Mouse (Mus musculus) left cerebral cortex, postnatal 25 days (tissue): ENCODE measurements around the gene Hist2h3c2. TPM values are rescaled to one million over a fixed set of nuclear protein-coding genes. Genes with fewer than 3 reads are reported as not detected.
"Not testable (repeated sequence)": the region's sequence is repeated elsewhere in the genome, so short reads cannot be mapped to it uniquely, and the experiment has no call there.

Experiments used
- DNase-seq, 2 experiments: peaks; one replicate each; pipeline ENCODE4 v3.0.0; 2022; ENCODE audit warnings: low spot score in 2 of 2, mixed read lengths in 1 of 2
- intact Hi-C: fragments of 180-260 bp; cut with DNase I; formaldehyde crosslinking; loops from one replicate; pipeline ENCODE4 v1.15.1; 2025
- microRNA-seq, 2 experiments: library from miRNA; unstranded; fragments of <30 nt; microRNA quantifications; one replicate each; pipeline ENCODE4 v1.2.0; 2022
- total RNA-seq, 2 experiments: library from RNA; stranded (reverse); gene quantifications; 2 replicates each; pipeline ENCODE4 v1.2.3; 2021

Gene Hist2h3c2
- total RNA-seq, 2 experiments from 2014 or later, result 5.6 to 7.5 TPM

DNA sequence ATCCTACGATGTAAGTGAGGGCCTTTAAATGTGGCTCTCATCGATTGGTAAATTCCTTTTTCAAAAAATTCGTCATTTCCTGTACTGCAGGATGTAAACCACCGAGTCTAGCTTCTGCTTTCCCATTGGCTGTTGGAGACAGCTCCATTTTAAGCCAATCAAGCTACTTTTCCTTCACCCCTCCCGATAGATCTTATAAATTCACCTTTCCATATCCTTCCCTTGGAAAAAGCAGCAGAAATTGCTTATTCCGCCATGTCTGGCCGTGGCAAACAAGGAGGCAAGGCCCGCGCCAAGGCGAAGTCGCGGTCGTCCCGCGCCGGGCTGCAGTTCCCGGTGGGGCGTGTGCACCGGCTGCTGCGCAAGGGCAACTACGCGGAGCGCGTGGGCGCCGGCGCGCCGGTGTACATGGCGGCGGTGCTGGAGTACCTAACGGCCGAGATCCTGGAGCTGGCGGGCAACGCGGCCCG lies 19.2 kb downstream of the Hist2h3c2 start, which contains the start of the genes Bola1 and Hist2h2ab:
Gene Bola1 (minus strand): TSS at position 49 of the 470 bp plus-strand sequence.
Gene Hist2h2ab (plus strand): TSS at position 205 of the 470 bp plus-strand sequence.
- intact Hi-C loops, result loop anchor here (2.0 to 5.0 kb wide), 2 partner anchors 43 to 147 kb away; partner anchors contain the start of gene Hist2h4
- peak; percentile 82 to 95 for DNase-seq

DNA sequence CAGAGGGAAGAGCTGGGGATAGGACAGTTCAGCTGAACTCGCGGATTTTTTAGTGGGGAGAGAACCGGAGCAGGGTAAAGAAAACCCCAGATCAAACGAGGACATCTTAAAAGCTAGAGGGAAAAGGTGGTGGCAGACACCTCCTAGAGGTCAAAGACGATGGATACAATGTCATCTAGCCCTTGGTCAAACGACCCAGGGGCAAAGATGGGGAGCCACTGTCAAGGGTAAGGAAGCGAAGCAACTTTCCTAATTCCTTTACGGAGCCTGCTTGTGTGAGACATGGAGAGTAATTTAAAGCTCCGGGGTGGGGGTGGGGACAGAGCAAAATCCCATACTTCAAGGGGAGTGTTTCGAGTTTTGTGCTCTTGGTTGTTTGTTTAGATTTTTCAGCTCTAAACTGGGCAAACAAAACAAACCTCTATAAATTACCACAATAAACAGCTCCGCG lies 19.7 kb downstream of the Hist2h3c2 start:
- peak in 1 of 2 experiments; percentile 48 for DNase-seq
- intact Hi-C loops, result loop anchor here (5.0 kb wide), 1 partner anchor 147 kb away; no protein-coding TSS in a partner anchor

DNA sequence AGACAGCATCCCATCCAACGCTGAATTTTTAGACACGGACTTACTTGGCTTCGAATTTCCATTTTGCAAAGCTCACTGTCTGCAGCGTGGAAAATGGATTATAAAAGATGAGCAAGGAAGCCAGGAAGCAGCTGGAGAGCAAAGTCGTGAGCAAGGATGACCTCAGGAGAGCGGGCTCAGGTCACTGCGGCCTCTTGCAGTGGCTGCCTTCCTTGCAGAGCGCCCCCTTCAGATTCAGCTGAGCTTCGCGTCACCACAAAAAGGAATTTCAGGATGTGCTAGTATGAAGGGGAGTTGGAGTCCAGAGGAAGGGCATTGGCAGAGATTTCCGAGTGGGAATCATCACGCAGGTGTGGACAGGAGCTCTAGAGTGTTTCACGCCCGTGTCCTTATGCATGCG lies 29.7 kb downstream of the Hist2h3c2 start:
- DNase-seq, result no peak
- intact Hi-C loops, result no loop called here

DNA sequence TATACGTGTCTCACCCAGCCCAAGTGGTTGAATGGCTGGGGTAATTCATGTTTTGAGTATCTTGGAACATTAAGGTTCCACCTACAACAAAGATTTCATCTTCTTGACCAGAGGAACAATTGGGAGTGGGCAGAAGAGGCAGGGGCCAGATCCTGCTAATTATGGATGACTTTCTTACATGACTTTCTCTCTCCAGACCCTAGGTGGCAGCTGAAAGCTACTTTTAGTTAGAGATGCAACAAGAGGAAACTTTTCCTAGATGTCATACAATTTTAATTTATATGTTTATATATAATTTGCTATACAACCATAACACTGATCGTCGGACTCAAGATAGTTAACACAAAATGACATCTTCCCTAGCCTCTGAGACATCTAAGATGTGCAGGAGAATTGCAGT lies 31.1 kb downstream of the Hist2h3c2 start:
- intact Hi-C loops, result no loop called here
- no peak for DNase-seq

DNA sequence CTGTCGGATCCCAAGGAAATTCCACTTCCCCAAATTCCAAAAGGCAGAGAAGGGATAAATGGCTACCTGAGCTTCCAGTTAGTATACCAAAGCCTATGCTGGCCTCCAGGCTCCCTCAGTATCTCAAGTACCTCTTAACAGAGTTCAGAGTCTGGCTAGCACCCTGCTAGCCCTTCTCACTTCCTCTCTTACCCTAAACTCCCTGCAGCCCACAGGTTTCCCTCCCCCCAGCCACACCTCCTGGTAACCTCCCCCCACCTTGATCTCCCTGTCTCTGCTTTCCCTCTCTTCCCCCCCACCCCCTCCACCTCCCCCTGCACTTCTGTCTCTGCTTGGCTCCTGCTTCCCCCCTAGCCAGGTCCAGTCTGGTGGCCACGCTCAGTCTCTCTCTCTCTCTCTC lies 39.2 kb downstream of the Hist2h3c2 start:
- intact Hi-C loops, result no loop called here
- no peak for DNase-seq

DNA sequence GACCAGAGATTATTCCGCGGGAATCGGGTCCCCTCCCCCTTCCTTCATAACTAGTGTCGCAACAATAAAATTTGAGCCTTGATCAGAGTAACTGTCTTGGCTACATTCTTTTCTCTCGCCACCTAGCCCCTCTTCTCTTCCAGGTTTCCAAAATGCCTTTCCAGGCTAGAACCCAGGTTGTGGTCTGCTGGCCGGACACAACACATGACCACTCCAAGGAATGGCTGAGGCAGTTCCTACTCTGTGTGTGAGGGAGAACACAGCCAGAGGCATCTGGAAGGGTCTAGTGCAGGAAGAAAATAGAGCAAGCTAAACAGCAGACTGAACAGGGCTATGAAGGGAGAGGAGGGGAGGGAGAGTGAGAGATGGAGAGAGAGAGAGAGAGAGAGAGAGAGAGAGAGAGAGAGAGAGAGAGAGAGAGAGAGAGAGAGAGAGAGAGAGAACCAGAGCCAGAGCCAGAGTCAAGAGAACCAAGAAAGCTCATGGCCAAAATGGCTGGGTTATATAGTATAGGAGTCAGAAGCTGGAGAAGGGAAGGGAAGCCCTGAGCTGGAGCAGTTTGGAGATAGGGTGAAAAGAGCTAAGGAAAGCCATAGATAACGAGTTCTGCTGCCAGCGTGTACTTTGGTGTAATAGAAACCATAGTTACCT lies 40.2 kb downstream of the Hist2h3c2 start:
- DNase-seq, intact Hi-C loops: not testable (repeated sequence)

DNA sequence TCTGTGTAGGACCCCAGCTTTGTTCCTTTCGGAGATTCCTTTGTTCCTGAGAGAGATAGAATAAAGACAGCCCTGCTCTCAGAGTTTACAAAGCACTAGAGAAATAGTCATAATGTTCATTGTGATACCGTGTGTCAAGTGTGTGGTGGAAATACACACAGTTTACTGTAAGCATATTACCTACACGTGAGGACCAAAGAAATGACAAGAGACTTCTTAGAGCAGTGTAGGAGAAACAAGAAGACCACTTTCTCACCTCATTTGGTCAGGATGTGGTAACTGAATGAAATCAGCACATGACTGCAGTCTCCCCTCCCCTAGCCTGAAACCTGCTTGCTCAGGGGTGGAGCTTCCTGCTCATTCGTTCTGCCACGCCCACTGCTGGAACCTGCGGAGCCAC lies 40.7 kb downstream of the Hist2h3c2 start:
- DNase-seq, result no peak
- intact Hi-C loops, result no loop called here

DNA sequence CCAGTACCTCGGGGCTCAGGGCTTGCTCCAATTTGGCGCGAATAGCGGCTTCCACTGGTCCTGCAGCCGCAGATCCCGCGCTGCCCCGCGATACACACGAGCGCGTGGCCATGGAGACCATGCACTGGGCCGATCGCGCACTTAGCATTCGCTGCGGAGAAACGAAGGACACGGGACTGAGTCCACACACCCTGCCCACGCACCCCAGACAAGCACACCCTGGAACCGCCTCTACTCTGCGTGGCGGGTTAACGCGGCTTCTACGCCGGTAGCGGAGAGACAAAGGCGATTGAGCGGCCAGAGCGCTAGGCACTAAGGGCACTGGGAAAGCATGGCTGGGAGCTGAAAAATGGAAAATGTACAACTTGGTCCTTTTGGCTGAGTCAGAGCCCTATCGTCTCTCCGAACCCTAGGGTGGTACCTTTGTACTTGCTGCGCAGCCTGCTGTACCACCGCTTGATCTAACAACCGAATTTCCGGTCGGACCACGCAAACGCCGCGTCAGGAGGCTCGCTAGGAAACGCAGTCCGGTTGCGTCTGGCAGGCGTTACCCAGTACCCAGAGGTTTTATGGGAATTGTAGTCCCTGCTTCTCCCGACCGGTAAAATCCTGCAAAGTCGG lies 41.7 kb downstream of the Hist2h3c2 start:
- DNase-seq, result peak; percentile 92 to 98
- intact Hi-C loops, result no loop called here

DNA sequence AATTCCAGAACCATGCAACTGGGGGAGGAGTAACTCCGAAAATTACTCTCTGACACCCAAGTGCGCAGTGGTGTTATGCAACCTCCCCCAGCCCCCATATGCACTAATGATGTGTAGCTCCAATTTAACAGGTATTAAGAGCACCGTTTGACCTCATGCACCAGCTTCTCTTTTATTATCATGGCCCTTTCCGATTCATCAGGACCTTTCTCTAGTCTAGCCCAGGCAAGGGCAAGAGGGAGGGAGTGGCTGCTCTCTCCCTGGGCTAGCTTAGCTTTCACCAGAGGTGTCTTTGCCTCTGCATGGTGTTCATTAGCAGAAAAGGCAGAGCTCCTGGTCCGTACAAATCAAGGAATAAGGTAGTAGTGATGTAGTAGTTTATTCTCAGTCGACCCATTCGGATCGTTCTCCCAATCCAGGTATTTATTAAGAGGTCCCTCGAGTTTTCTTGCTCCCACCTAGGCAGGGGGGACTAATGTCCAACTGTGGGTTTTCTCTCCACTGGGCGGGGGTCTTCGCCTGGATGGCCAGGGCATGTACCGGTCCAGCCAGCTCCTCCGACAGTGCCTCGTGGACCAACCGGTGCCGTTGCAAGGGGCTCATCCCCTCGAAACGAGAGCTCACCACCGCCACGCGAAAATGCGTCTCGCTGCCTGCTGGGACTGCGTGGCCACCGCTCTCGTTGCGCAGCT lies 42.3 kb downstream of the Hist2h3c2 start:
- intact Hi-C loops, result no loop called here

DNA sequence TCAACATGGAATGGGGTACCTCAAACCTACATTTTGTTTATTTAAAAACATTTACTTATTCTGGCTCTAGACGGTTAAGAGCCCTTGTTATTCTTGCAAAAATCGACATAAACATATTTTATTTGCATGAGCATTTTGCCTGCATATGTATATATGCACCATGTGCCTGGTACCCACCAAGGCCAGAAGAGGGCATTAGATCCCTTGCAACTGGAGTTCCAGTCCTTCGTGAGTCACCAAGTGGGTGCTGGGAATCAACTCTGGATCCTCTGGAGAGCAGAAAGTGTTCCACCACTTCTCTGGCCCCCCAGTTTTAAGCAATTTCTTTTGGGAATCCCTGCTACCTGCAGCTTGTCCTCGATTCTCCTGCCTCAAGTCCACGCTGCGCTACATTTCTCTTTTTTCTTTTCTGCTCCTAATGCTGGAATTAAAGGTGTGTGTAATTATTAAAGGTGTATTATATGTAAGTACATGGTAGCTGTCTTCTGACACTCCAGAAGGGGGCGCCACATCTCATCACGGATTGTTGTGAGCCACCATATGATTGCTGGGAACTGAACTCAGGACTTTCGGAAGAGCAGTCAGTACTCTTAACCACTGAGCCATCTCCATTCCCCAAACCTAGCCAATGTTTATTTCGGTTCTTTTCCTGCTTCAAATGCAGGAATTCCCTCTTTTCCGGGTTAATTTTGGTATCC lies 43.2 kb downstream of the Hist2h3c2 start:
- DNase-seq, result no peak
- intact Hi-C loops, result no loop called here

More for the DNA sequence above, 42.3 kb downstream of the Hist2h3c2 start:
- DNase-seq, result peak in 1 of 2 experiments; percentile 38

DNA sequence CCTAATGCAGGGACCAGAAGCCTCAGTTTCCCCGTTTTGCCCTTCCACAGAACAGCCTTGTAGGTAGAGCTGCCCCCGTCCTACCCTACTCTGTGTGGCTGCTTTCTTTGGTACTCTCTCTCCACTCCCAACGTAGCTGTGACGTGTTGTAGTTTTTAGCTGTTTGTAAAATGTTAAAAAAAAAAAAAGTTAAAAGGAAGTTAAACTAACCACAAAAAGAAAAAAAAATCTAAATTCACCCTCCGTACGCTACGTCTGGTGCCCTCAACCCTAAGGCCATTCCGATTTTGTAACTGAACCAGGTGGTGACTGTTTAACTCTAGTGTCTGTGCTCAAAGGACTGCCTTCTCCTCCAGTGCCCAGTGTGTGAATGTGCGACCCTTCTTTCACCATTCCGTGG lies 44.0 kb downstream of the Hist2h3c2 start:
- no peak for DNase-seq
- intact Hi-C loops, result no loop called here

DNA sequence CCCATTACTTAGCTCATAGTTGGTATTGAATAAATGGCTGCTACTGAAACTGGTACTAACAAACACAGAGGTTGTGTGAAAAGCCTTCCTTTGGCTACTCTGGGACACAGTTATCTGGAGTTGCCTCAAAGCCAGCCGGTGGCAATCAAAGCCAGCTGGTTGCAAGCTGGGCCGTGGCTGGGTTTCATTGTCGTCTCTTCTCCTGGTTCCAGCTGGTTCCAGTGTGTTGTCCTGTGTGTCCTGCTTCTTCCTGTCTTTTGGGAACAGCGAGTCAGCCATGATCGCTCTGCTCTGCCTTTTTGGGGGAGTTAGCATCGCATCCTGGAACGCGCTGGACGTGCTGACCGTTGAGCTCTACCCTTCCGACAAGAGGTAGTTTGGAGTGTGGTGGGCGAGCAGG lies 46.0 kb downstream of the Hist2h3c2 start:
- DNase-seq, result no peak
- intact Hi-C loops, result no loop called here

Small RNAs within 50 kb of the gene (microRNA-seq; reads per million reads assigned to microRNA genes)
- gene Gm44492, result 0 reads per million in 2 experiments
- 0 reads per million in 2 experiments for gene Gm47311
- gene Gm47313, result 0 reads per million in 2 experiments

Other genes starting within 250 kb of the Hist2h3c2 start
- 10 to 100 TPM; 71.6 to 84.8 TPM for gene Plekho1, start 243.1 kb downstream of the Hist2h3c2 start, total RNA-seq
- 10 to 100 TPM; 41.8 to 47.1 TPM for gene Vps45, start 180.7 kb downstream of the Hist2h3c2 start, total RNA-seq
- gene Otud7b, start 134.6 kb downstream of the Hist2h3c2 start, total RNA-seq, result 10 to 100 TPM; 24.6 to 27.7 TPM
- 1 to 10 TPM; 6.4 to 6.8 TPM for gene Mtmr11, start 77.1 kb downstream of the Hist2h3c2 start, total RNA-seq
- gene Sf3b4, start 66.8 kb downstream of the Hist2h3c2 start, total RNA-seq, result 10 to 100 TPM; 39.6 to 43.4 TPM
- gene Sv2a, start 58.0 kb downstream of the Hist2h3c2 start, total RNA-seq, result 100 to 1,000 TPM; 429 to 435 TPM
- 10 to 100 TPM; 15.6 to 16.9 TPM for gene Bola1, start 19.4 kb downstream of the Hist2h3c2 start, total RNA-seq
- 1 to 10 TPM; 4.8 to 8.9 TPM for gene Hist2h2ab, start 19.3 kb downstream of the Hist2h3c2 start, total RNA-seq
- gene Hist2h2ac, start 18.2 kb downstream of the Hist2h3c2 start, total RNA-seq, result 10 to 100 TPM; 18.3 to 24.3 TPM
- gene Hist2h2be, start 18.0 kb downstream of the Hist2h3c2 start, total RNA-seq, result 1 to 10 TPM; 5.4 to 5.9 TPM
- 100 to 1,000 TPM; 158 to 179 TPM for gene Hist2h2aa2, start 1.1 kb upstream of the Hist2h3c2 start, total RNA-seq
- 1 to 10 TPM; 6.9 to 9.0 TPM for gene Hist2h2aa1, start 6.4 kb upstream of the Hist2h3c2 start, total RNA-seq
- gene Hist2h3c1, start 7.6 kb upstream of the Hist2h3c2 start, total RNA-seq, result not detected
- 10 to 100 TPM; 25.6 to 30.9 TPM for gene Hist2h4, start 24.2 kb upstream of the Hist2h3c2 start, total RNA-seq
- 10 to 100 TPM; 41.5 to 49.1 TPM for gene Hist2h3b, start 29.5 kb upstream of the Hist2h3c2 start, total RNA-seq
- 100 to 1,000 TPM; 102 to 120 TPM for gene Hist2h2bb, start 30.6 kb upstream of the Hist2h3c2 start, total RNA-seq
- gene Fcgr1, start 54.8 kb upstream of the Hist2h3c2 start, total RNA-seq, result 1 to 10 TPM; 2.3 to 2.8 TPM
- gene BC107364, start 213.2 kb upstream of the Hist2h3c2 start, total RNA-seq, result not detected